Mouse (Mus musculus): Measurements from ENCODE around the gene Nudt8. TPM values are rescaled to one million over a fixed set of nuclear protein-coding genes. Genes with fewer than 3 reads are reported as not detected.
A peak's percentile ranks its signal among the peaks of the same experiment; 100 is the strongest.
"Not testable (repeated sequence)": the region's sequence is repeated elsewhere in the genome, so short reads cannot be mapped to it uniquely, and the experiment has no call there.

Gene Nudt8
- 39.3 and 40.7 TPM in 2 replicates for polyA plus RNA-seq (2015; fragmentation: Nextera tagmentation; extraction: Ambion mirVana)

GRCm38 (mm10) chr19:4000119-4000900 lies at the start of gene Nudt8, which contains the start of gene Gm49405:
Gene Nudt8 (plus strand): TSS chr19:4000580.
Gene Gm49405 (plus strand): TSS chr19:4000626.
- peak; percentile 89 for TF ChIP-seq CTCF (IDR thresholded peaks at IDR 0.05; ENCODE audit: low read depth)
- no peak for TF ChIP-seq EP300 (optimal IDR thresholded peaks at IDR 0.05)
- H3K9ac ChIP-seq (ENCODE audit: low read length): peak within 1 kb of the TSS; percentile 78
- no peaks in the 10 kb centered on the region for H3K36me3 ChIP-seq (ENCODE audit: control insufficient read depth, insufficient read depth, low read length)
- WGBS: under 1% methylated on average over 64 of the region's 64 CpGs
- H3K4me1 ChIP-seq (replicated peaks; ENCODE audit: control insufficient read depth, insufficient read depth): peaks cover 3% of the 10 kb centered on the region; the same call in 1 of the 2 replicates
- H3K27ac ChIP-seq (replicated peaks): peak within 1 kb of the TSS; percentile 95
- no peaks in the 10 kb centered on the region for H3K27me3 ChIP-seq (ENCODE audit: control insufficient read depth, insufficient read depth, low read length)
- H3K4me2 ChIP-seq (replicated peaks; ENCODE audit: low read depth): peak within 1 kb of the TSS; percentile 94
- DNase-seq (ENCODE audit: low spot score) (peak; percentile 97), ATAC-seq (ENCODE audit: low FRiP score, low TSS enrichment) (peak; percentile 87)
- H3K9me3 ChIP-seq (ENCODE audit: control insufficient read depth, low read length): no peaks in the 10 kb centered on the region
- peak within 1 kb of the TSS; percentile 66 for H3K4me3 ChIP-seq (ENCODE audit: low read depth, low read length)

GRCm38 (mm10) chr19:3951461-3951860 lies 48.9 kb upstream of the Nudt8 start:
- H3K36me3 ChIP-seq (ENCODE audit: control insufficient read depth, insufficient read depth, low read length): no peaks in the 10 kb centered on the region
- H3K4me2 ChIP-seq (replicated peaks; ENCODE audit: low read depth): no peak overlapping the region
- DNase-seq (ENCODE audit: low spot score) (no peak), ATAC-seq (ENCODE audit: low FRiP score, low TSS enrichment) (no peak)
- TF ChIP-seq CTCF (IDR thresholded peaks at IDR 0.05; ENCODE audit: low read depth) (no peak), EP300 (optimal IDR thresholded peaks at IDR 0.05) (no peak)
- no peaks in the 10 kb centered on the region for H3K4me1 ChIP-seq (replicated peaks; ENCODE audit: control insufficient read depth, insufficient read depth)
- no peaks in the 10 kb centered on the region for H3K9me3 ChIP-seq (ENCODE audit: control insufficient read depth, low read length)
- H3K27me3 ChIP-seq (ENCODE audit: control insufficient read depth, insufficient read depth, low read length): no peaks in the 10 kb centered on the region
- no peak overlapping the region for H3K4me3 ChIP-seq (ENCODE audit: low read depth, low read length)
- no peak overlapping the region for H3K9ac ChIP-seq (ENCODE audit: low read length)
- H3K27ac ChIP-seq (replicated peaks): no peak overlapping the region

GRCm38 (mm10) chr19:3952099-3952498 lies 48.3 kb upstream of the Nudt8 start:
- TF ChIP-seq CTCF (IDR thresholded peaks at IDR 0.05; ENCODE audit: low read depth) (no peak), EP300 (optimal IDR thresholded peaks at IDR 0.05) (no peak)
- no peaks in the 10 kb centered on the region for H3K27me3 ChIP-seq (ENCODE audit: control insufficient read depth, insufficient read depth, low read length)
- no peak overlapping the region for H3K4me2 ChIP-seq (replicated peaks; ENCODE audit: low read depth)
- H3K4me1 ChIP-seq (replicated peaks; ENCODE audit: control insufficient read depth, insufficient read depth): no peaks in the 10 kb centered on the region
- no peak for ATAC-seq (ENCODE audit: low FRiP score, low TSS enrichment)
- no peak overlapping the region for H3K4me3 ChIP-seq (ENCODE audit: low read depth, low read length)
- no peak for DNase-seq (ENCODE audit: low spot score)
- H3K9ac ChIP-seq (ENCODE audit: low read length): no peak overlapping the region
- no peak overlapping the region for H3K27ac ChIP-seq (replicated peaks)
- no peaks in the 10 kb centered on the region for H3K9me3 ChIP-seq (ENCODE audit: control insufficient read depth, low read length)
- WGBS: 16% methylated on average over 1 of the region's 1 CpGs
- H3K36me3 ChIP-seq (ENCODE audit: control insufficient read depth, insufficient read depth, low read length): no peaks in the 10 kb centered on the region

GRCm38 (mm10) chr19:3955033-3955432 lies 45.3 kb upstream of the Nudt8 start:
- Histone ChIP-seq H3K9ac (ENCODE audit: low read length) (no peak overlapping the region), H3K36me3 (ENCODE audit: control insufficient read depth, insufficient read depth, low read length) (no peaks in the 10 kb centered on the region), H3K4me1 (replicated peaks; ENCODE audit: control insufficient read depth, insufficient read depth) (no peaks in the 10 kb centered on the region), H3K4me3 (ENCODE audit: low read depth, low read length) (no peak overlapping the region), H3K27ac (replicated peaks) (no peak overlapping the region), H3K4me2 (replicated peaks; ENCODE audit: low read depth) (no peak overlapping the region), H3K27me3 (ENCODE audit: control insufficient read depth, insufficient read depth, low read length) (no peaks in the 10 kb centered on the region), H3K9me3 (ENCODE audit: control insufficient read depth, low read length) (no peaks in the 10 kb centered on the region)
- no peak for DNase-seq (ENCODE audit: low spot score)
- ATAC-seq (ENCODE audit: low FRiP score, low TSS enrichment): no peak
- TF ChIP-seq CTCF (IDR thresholded peaks at IDR 0.05; ENCODE audit: low read depth) (no peak), EP300 (optimal IDR thresholded peaks at IDR 0.05) (no peak)
- WGBS: 54% methylated on average over 3 of the region's 3 CpGs

- ATAC-seq (ENCODE audit: low FRiP score, low TSS enrichment): 0 out of 2 replicates have a peak, but pooled peaks have one; percentile 25
These were observed 44.6 kb upstream of the Nudt8 start for GRCm38 (mm10) chr19:3955804-3956203.

GRCm38 (mm10) chr19:3957296-3958036 lies 42.9 kb upstream of the Nudt8 start:
- H3K9me3 ChIP-seq (ENCODE audit: control insufficient read depth, low read length); H3K9ac ChIP-seq (ENCODE audit: low read length); DNase-seq (ENCODE audit: low spot score); H3K27ac ChIP-seq (replicated peaks); H3K4me1 ChIP-seq (replicated peaks; ENCODE audit: control insufficient read depth, insufficient read depth); H3K4me2 ChIP-seq (replicated peaks; ENCODE audit: low read depth); H3K36me3 ChIP-seq (ENCODE audit: control insufficient read depth, insufficient read depth, low read length); ATAC-seq (ENCODE audit: low FRiP score, low TSS enrichment); H3K27me3 ChIP-seq (ENCODE audit: control insufficient read depth, insufficient read depth, low read length); H3K4me3 ChIP-seq (ENCODE audit: low read depth, low read length): not testable (repeated sequence)
- WGBS: 78% methylated on average over 5 of the region's 5 CpGs

More at GRCm38 (mm10) chr19:3955804-3956203, 44.6 kb upstream of the Nudt8 start:
- WGBS: 37% methylated on average over 4 of the region's 4 CpGs
- Histone ChIP-seq H3K4me3 (ENCODE audit: low read depth, low read length) (no peak overlapping the region), H3K27ac (replicated peaks) (no peak overlapping the region), H3K9ac (ENCODE audit: low read length) (no peak overlapping the region), H3K4me1 (replicated peaks; ENCODE audit: control insufficient read depth, insufficient read depth) (no peaks in the 10 kb centered on the region), H3K9me3 (ENCODE audit: control insufficient read depth, low read length) (no peaks in the 10 kb centered on the region), H3K27me3 (ENCODE audit: control insufficient read depth, insufficient read depth, low read length) (no peaks in the 10 kb centered on the region), H3K36me3 (ENCODE audit: control insufficient read depth, insufficient read depth, low read length) (no peaks in the 10 kb centered on the region), H3K4me2 (replicated peaks; ENCODE audit: low read depth) (no peak overlapping the region)
- DNase-seq (ENCODE audit: low spot score): no peak
- no peak for TF ChIP-seq CTCF (IDR thresholded peaks at IDR 0.05; ENCODE audit: low read depth)
- no peak for TF ChIP-seq EP300 (optimal IDR thresholded peaks at IDR 0.05)
